Mouse (Mus musculus): Measurements from ENCODE around the gene Qrich1. TPM values are rescaled to one million over a fixed set of nuclear protein-coding genes. Genes with fewer than 3 reads are reported as not detected.

Gene Qrich1
- polyA plus RNA-seq, 1 experiment from 2014 or later = 122 TPM

GRCm38 (mm10) chr9:108481520-108482210, 34.9 kb upstream of the Qrich1 start:
- WGBS = 91% methylated on average over 19 of the region's 19 CpGs
- ATAC-seq (ENCODE audit: low read depth) = no peak
- H3K4me1 ChIP-seq (ENCODE audit: control insufficient read depth, insufficient read depth, low read length) = peaks cover 6% of the 10 kb centered on the region
- no peaks in the 10 kb centered on the region for H3K36me3 ChIP-seq (ENCODE audit: control insufficient read depth, insufficient read depth, low read length)
- H3K27ac ChIP-seq (ENCODE audit: low read depth, low read length) = no peak overlapping the region
- H3K9me3 ChIP-seq (ENCODE audit: control insufficient read depth, low read length) = no peaks in the 10 kb centered on the region
- H3K27me3 ChIP-seq (ENCODE audit: control insufficient read depth, insufficient read depth, low read length) = no peaks in the 10 kb centered on the region
- no peak overlapping the region for H3K9ac ChIP-seq (replicated peaks; ENCODE audit: low read depth, low read length)
- no peak overlapping the region for H3K4me3 ChIP-seq (ENCODE audit: low read depth, low read length)
- H3K4me2 ChIP-seq (ENCODE audit: low read depth, low read length) = no peak overlapping the region

GRCm38 (mm10) chr9:108483051-108483790, 33.4 kb upstream of the Qrich1 start:
- Histone ChIP-seq H3K36me3 (ENCODE audit: control insufficient read depth, insufficient read depth, low read length) (no peaks in the 10 kb centered on the region), H3K27me3 (ENCODE audit: control insufficient read depth, insufficient read depth, low read length) (no peaks in the 10 kb centered on the region), H3K27ac (ENCODE audit: low read depth, low read length) (no peak overlapping the region), H3K9me3 (ENCODE audit: control insufficient read depth, low read length) (no peaks in the 10 kb centered on the region), H3K9ac (replicated peaks; ENCODE audit: low read depth, low read length) (no peak overlapping the region), H3K4me2 (ENCODE audit: low read depth, low read length) (no peak overlapping the region), H3K4me1 (ENCODE audit: control insufficient read depth, insufficient read depth, low read length) (peaks cover 6% of the 10 kb centered on the region), H3K4me3 (ENCODE audit: low read depth, low read length) (no peak overlapping the region)
- no peak for ATAC-seq (ENCODE audit: low read depth)
- WGBS = 96% methylated on average over 18 of the region's 18 CpGs

GRCm38 (mm10) chr9:108484021-108484420, 32.6 kb upstream of the Qrich1 start:
- peaks cover 5% of the 10 kb centered on the region for H3K4me1 ChIP-seq (ENCODE audit: control insufficient read depth, insufficient read depth, low read length)
- no peak for ATAC-seq (ENCODE audit: low read depth)
- no peak overlapping the region for H3K4me3 ChIP-seq (ENCODE audit: low read depth, low read length)
- 94% methylated on average over 15 of the region's 15 CpGs for WGBS
- no peaks in the 10 kb centered on the region for H3K9me3 ChIP-seq (ENCODE audit: control insufficient read depth, low read length)
- H3K36me3 ChIP-seq (ENCODE audit: control insufficient read depth, insufficient read depth, low read length) = no peaks in the 10 kb centered on the region
- H3K4me2 ChIP-seq (ENCODE audit: low read depth, low read length) = no peak overlapping the region
- H3K27ac ChIP-seq (ENCODE audit: low read depth, low read length) = no peak overlapping the region
- H3K9ac ChIP-seq (replicated peaks; ENCODE audit: low read depth, low read length) = no peak overlapping the region
- H3K27me3 ChIP-seq (ENCODE audit: control insufficient read depth, insufficient read depth, low read length) = no peaks in the 10 kb centered on the region

- no peaks in the 10 kb centered on the region for H3K9me3 ChIP-seq (ENCODE audit: control insufficient read depth, low read length)
- H3K4me1 ChIP-seq (ENCODE audit: control insufficient read depth, insufficient read depth, low read length) = peaks cover 6% of the 10 kb centered on the region
- H3K4me2 ChIP-seq (ENCODE audit: low read depth, low read length) = no peak overlapping the region
- H3K4me3 ChIP-seq (ENCODE audit: low read depth, low read length) = no peak overlapping the region
- H3K36me3 ChIP-seq (ENCODE audit: control insufficient read depth, insufficient read depth, low read length) = no peaks in the 10 kb centered on the region
- H3K27ac ChIP-seq (ENCODE audit: low read depth, low read length) = no peak overlapping the region
- H3K27me3 ChIP-seq (ENCODE audit: control insufficient read depth, insufficient read depth, low read length) = no peaks in the 10 kb centered on the region
- 94% methylated on average over 19 of the region's 19 CpGs for WGBS
- no peak overlapping the region for H3K9ac ChIP-seq (replicated peaks; ENCODE audit: low read depth, low read length)
- ATAC-seq (ENCODE audit: low read depth) = no peak
Observed at GRCm38 (mm10) chr9:108485301-108485875, 31.2 kb upstream of the Qrich1 start.

- Histone ChIP-seq H3K4me2 (ENCODE audit: low read depth, low read length) (no peak overlapping the region), H3K4me1 (ENCODE audit: control insufficient read depth, insufficient read depth, low read length) (peaks cover 15% of the 10 kb centered on the region), H3K27me3 (ENCODE audit: control insufficient read depth, insufficient read depth, low read length) (no peaks in the 10 kb centered on the region), H3K36me3 (ENCODE audit: control insufficient read depth, insufficient read depth, low read length) (no peaks in the 10 kb centered on the region), H3K27ac (ENCODE audit: low read depth, low read length) (no peak overlapping the region), H3K4me3 (ENCODE audit: low read depth, low read length) (no peak overlapping the region), H3K9ac (replicated peaks; ENCODE audit: low read depth, low read length) (no peak overlapping the region), H3K9me3 (ENCODE audit: control insufficient read depth, low read length) (no peaks in the 10 kb centered on the region)
- no peak for ATAC-seq (ENCODE audit: low read depth)
- WGBS = 95% methylated on average over 8 of the region's 8 CpGs
Observed at GRCm38 (mm10) chr9:108486973-108487530, 29.6 kb upstream of the Qrich1 start.

- H3K9ac ChIP-seq (replicated peaks; ENCODE audit: low read depth, low read length) = no peak overlapping the region
- WGBS = 94% methylated on average over 17 of the region's 17 CpGs
- H3K27ac ChIP-seq (ENCODE audit: low read depth, low read length) = no peak overlapping the region
- no peak overlapping the region for H3K4me2 ChIP-seq (ENCODE audit: low read depth, low read length)
- H3K9me3 ChIP-seq (ENCODE audit: control insufficient read depth, low read length) = no peaks in the 10 kb centered on the region
- H3K36me3 ChIP-seq (ENCODE audit: control insufficient read depth, insufficient read depth, low read length) = peaks cover 7% of the 10 kb centered on the region; the same call in 1 of the 2 replicates
- no peak for ATAC-seq (ENCODE audit: low read depth)
- H3K27me3 ChIP-seq (ENCODE audit: control insufficient read depth, insufficient read depth, low read length) = no peaks in the 10 kb centered on the region
- H3K4me1 ChIP-seq (ENCODE audit: control insufficient read depth, insufficient read depth, low read length) = peaks cover 17% of the 10 kb centered on the region
- H3K4me3 ChIP-seq (ENCODE audit: low read depth, low read length) = no peak overlapping the region
Observed at GRCm38 (mm10) chr9:108488403-108488802, 28.2 kb upstream of the Qrich1 start.

- WGBS = 97% methylated on average over 20 of the region's 20 CpGs
- Histone ChIP-seq H3K9me3 (ENCODE audit: control insufficient read depth, low read length) (no peaks in the 10 kb centered on the region), H3K4me1 (ENCODE audit: control insufficient read depth, insufficient read depth, low read length) (peaks cover 17% of the 10 kb centered on the region), H3K27me3 (ENCODE audit: control insufficient read depth, insufficient read depth, low read length) (no peaks in the 10 kb centered on the region), H3K9ac (replicated peaks; ENCODE audit: low read depth, low read length) (no peak overlapping the region), H3K36me3 (ENCODE audit: control insufficient read depth, insufficient read depth, low read length) (peaks cover 15% of the 10 kb centered on the region), H3K4me3 (ENCODE audit: low read depth, low read length) (no peak overlapping the region), H3K27ac (ENCODE audit: low read depth, low read length) (no peak overlapping the region), H3K4me2 (ENCODE audit: low read depth, low read length) (no peak overlapping the region)
- no peak for ATAC-seq (ENCODE audit: low read depth)
Observed at GRCm38 (mm10) chr9:108489215-108489614, 27.4 kb upstream of the Qrich1 start.

GRCm38 (mm10) chr9:108489702-108490558, 26.7 kb upstream of the Qrich1 start:
- Histone ChIP-seq H3K9ac (replicated peaks; ENCODE audit: low read depth, low read length) (peak overlapping the region; percentile 94), H3K4me3 (ENCODE audit: low read depth, low read length) (peak overlapping the region; percentile 96), H3K27me3 (ENCODE audit: control insufficient read depth, insufficient read depth, low read length) (no peaks in the 10 kb centered on the region), H3K27ac (ENCODE audit: low read depth, low read length) (peak overlapping the region; percentile 97), H3K4me1 (ENCODE audit: control insufficient read depth, insufficient read depth, low read length) (peaks cover 17% of the 10 kb centered on the region), H3K9me3 (ENCODE audit: control insufficient read depth, low read length) (no peaks in the 10 kb centered on the region), H3K4me2 (ENCODE audit: low read depth, low read length) (peak overlapping the region; percentile 92), H3K36me3 (ENCODE audit: control insufficient read depth, insufficient read depth, low read length) (peaks cover 22% of the 10 kb centered on the region)
- ATAC-seq (ENCODE audit: low read depth) = peak; percentile 33
- 63% methylated on average over 26 of the region's 26 CpGs for WGBS

All from neural tube, embryonic 14.5 days (tissue).